Mouse (Mus musculus) hindbrain, embryonic 12.5 days (tissue): ENCODE results near the gene Plxna1. TPM values are rescaled to one million over a fixed set of nuclear protein-coding genes. Genes with fewer than 3 reads are reported as not detected.

Source experiments
- ATAC-seq: fragments of 200-750 bp; cut with Nextera tagmentation; 2 replicates; pipeline ENCODE4 v1.8.0; 2017; ENCODE audit warnings: moderate TSS enrichment; ENCODE audit not compliant: low FRiP score
- H3K27ac ChIP-seq: fragments of 300-500 bp; sonication (generic); 2 replicates; pipeline ENCODE4 v1.5.1; 2016; ENCODE audit warnings: mild to moderate bottlenecking
- H3K27me3 ChIP-seq: fragments of 300-500 bp; sonication (generic); 2 replicates; pipeline ENCODE4 v1.6.1; 2016; ENCODE audit warnings: mild to moderate bottlenecking
- H3K36me3 ChIP-seq: fragments of 300-500 bp; sonication (generic); 2 replicates; pipeline ENCODE4 v1.6.1; 2016; ENCODE audit warnings: mild to moderate bottlenecking
- H3K4me1 ChIP-seq: fragments of 300-500 bp; sonication (generic); 2 replicates; pipeline ENCODE4 v1.6.1; 2016
- H3K4me2 ChIP-seq: fragments of 300-500 bp; sonication (generic); replicated peaks from 2 replicates; pipeline ENCODE4 v1.6.1; 2016; ENCODE audit warnings: mild to moderate bottlenecking
- H3K4me3 ChIP-seq: fragments of 300-500 bp; sonication (generic); 2 replicates; pipeline ENCODE4 v1.5.1; 2016; ENCODE audit warnings: mild to moderate bottlenecking
- H3K9ac ChIP-seq: fragments of 300-500 bp; sonication (generic); 2 replicates; pipeline ENCODE4 v1.6.1; 2016; ENCODE audit warnings: mild to moderate bottlenecking, moderate library complexity
- H3K9me3 ChIP-seq: fragments of 300-500 bp; sonication (generic); replicated peaks from 2 replicates; pipeline ENCODE4 v1.6.1; 2016; ENCODE audit warnings: mild to moderate bottlenecking
- WGBS: fragments of 180-500 bp; shearing (Covaris S2); methylation state at CpG from one replicate; pipeline ENCODE4 v1.1.7; 2016; 5-methylcytosine and 5-hydroxymethylcytosine counted together
- polyA plus RNA-seq: library from polyadenylated mRNA; unstranded; fragments of >200 nt; fragmentation: Nextera tagmentation; extraction: Ambion mirVana; gene quantifications from 2 replicates; pipeline ENCODE4 v1.2.1, GENCODE M21; 2016

Plxna1 gene
- polyA plus RNA-seq, 1 experiment from 2014 or later = 62.8 TPM

DNA sequence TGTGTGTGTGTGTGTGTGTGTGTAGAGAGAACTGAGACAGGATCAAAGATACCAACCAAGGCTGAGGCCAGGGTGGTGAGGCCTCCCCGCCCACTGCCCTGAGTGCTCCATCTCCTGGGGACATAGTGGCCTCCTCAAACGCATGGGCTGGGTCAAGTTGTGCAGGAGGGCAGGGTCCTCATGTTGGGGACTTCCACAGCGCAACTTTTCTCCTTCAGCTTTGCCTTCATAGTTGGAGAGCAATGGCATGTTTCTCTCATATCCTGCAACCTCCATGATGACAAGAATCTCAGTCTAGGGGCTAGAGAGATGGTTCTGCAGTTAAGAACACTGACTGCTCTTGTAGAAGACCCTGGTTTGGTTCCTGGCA, 76.1 kb downstream of the Plxna1 start:
- Histone ChIP-seq H3K27ac (peak overlapping the region; percentile 35; the same call in 1 of the 2 replicates), H3K9me3 (0 out of 2 replicates have a peak, but pooled peaks cover 4% of the 10 kb centered on the region), H3K9ac (no peak overlapping the region), H3K27me3 (no peaks in the 10 kb centered on the region), H3K4me3 (no peak overlapping the region), H3K4me2 (no peak overlapping the region), H3K4me1 (peaks cover 27% of the 10 kb centered on the region), H3K36me3 (no peaks in the 10 kb centered on the region)
- WGBS = 49% methylated on average over 3 of the region's 3 CpGs
- ATAC-seq = no peak

DNA sequence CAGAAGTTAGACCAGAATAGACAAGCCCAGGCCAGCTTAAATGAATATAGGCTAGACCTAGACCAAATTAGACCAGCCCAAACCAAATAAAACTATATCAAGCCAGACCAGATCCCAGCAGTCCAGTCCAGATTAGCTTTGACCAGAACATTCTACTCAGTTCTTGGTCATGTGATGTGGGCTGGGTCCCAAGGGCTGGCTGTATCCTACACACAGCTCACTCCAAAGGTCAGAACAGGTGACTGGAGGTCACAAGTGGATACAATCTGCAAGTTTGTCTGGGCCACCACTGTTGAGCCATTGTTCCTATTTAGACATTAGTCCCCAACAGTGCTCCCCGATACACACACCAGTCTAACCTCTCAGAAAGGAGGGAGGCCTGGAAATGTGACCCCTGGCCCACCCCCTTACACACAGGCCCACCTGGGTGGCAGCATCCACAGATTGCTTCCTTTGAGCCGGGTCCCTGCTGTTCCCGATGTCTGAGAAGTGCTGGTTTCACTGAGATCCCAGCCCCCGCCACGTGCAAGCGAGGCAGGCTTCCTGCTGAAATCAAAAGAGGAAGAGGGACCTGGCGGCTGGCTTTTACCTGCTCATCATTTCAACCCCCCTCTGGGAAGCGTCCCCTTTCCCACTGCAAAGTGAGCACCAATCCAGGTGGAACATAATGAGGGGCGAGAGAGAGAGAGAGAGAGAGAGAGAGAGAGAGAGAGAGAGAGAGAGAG, 76.7 kb downstream of the Plxna1 start:
- peaks cover 27% of the 10 kb centered on the region for H3K4me1 ChIP-seq

DNA sequence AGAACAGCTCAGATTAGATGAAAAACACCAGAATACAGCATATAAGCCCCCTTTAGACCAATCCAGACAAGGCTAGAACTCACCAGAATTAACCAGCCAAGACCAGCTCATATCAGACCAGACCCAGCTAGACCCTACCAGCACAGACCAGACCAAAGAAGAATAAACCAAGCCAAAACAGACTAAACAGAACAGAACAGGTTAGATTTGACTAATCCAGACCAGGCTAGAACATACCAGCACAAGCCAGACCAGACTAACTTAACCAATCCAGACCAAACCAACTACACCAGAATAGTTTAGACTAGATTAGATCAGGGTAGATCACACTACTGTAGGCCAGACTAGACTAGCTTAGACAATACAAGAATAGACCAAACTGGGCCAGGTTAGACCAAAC, 77.3 kb downstream of the Plxna1 start:
- Histone ChIP-seq H3K27ac (no peak overlapping the region), H3K9ac (no peak overlapping the region), H3K27me3 (no peaks in the 10 kb centered on the region), H3K4me3 (no peak overlapping the region), H3K9me3 (0 out of 2 replicates have a peak, but pooled peaks cover 4% of the 10 kb centered on the region), H3K4me2 (no peak overlapping the region), H3K4me1 (peaks cover 27% of the 10 kb centered on the region), H3K36me3 (no peaks in the 10 kb centered on the region)
- no peak for ATAC-seq

More for the DNA sequence above, 76.7 kb downstream of the Plxna1 start:
- no peak for ATAC-seq
- H3K4me3 ChIP-seq = no peak overlapping the region
- 48% methylated on average over 9 of the region's 9 CpGs for WGBS
- H3K36me3 ChIP-seq = no peaks in the 10 kb centered on the region
- H3K9me3 ChIP-seq = 0 out of 2 replicates have a peak, but pooled peaks cover 4% of the 10 kb centered on the region
- no peak overlapping the region for H3K4me2 ChIP-seq
- peak overlapping the region; percentile 35; the same call in 1 of the 2 replicates for H3K27ac ChIP-seq
- H3K27me3 ChIP-seq = no peaks in the 10 kb centered on the region
- no peak overlapping the region for H3K9ac ChIP-seq

DNA sequence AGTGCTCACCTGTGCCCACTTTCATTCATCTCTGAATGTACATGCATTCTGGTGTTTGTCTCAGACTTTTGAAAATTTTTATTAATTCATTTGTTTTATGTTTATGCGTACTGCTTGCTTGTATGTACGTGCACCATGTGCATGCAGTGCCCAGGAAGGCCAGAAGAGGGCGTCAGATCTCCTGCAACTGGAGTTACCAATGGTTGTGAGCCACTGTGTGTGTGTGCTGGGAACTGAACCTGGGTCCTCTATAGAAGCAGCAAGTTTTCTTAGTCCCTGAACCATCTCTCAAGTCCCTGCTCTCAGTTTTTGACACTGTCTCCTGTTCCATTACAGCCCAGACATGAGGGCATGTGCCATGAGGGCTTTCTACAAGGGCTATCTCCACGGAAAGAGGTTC, 79.3 kb downstream of the Plxna1 start:
- peaks cover 27% of the 10 kb centered on the region for H3K4me1 ChIP-seq
- H3K9me3 ChIP-seq = 0 out of 2 replicates have a peak, but pooled peaks cover 4% of the 10 kb centered on the region
- H3K36me3 ChIP-seq = no peaks in the 10 kb centered on the region
- WGBS = 93% methylated on average over 4 of the region's 4 CpGs
- no peak overlapping the region for H3K9ac ChIP-seq
- H3K4me2 ChIP-seq = no peak overlapping the region
- no peak for ATAC-seq
- no peak overlapping the region for H3K27ac ChIP-seq
- H3K4me3 ChIP-seq = no peak overlapping the region
- no peaks in the 10 kb centered on the region for H3K27me3 ChIP-seq

DNA sequence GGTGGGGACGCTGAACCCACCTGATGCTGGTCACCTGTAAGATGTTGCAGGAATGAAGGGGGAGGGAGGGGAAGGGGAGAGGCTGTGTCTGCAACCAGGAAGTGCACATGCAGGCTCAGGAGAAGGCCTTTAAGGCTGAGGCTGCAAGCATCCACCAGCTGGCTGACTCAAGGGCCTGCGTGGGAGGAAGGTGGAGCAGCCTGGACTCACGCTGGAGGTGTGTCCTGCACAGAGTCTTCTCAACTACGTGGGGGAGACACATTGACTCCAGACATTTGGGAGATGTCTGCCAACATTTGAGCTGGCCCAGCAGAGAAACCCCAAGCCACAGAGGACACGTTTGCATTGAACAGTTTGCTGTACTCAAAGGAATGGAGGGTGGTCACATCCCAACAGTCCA, 79.8 kb downstream of the Plxna1 start:
- no peak overlapping the region for H3K4me3 ChIP-seq
- H3K4me1 ChIP-seq = peaks cover 27% of the 10 kb centered on the region
- no peak overlapping the region for H3K9ac ChIP-seq
- H3K9me3 ChIP-seq = 0 out of 2 replicates have a peak, but pooled peaks cover 4% of the 10 kb centered on the region
- no peak overlapping the region for H3K4me2 ChIP-seq
- ATAC-seq = no peak
- H3K27ac ChIP-seq = no peak overlapping the region
- H3K36me3 ChIP-seq = no peaks in the 10 kb centered on the region
- H3K27me3 ChIP-seq = no peaks in the 10 kb centered on the region
- 58% methylated on average over 5 of the region's 5 CpGs for WGBS

DNA sequence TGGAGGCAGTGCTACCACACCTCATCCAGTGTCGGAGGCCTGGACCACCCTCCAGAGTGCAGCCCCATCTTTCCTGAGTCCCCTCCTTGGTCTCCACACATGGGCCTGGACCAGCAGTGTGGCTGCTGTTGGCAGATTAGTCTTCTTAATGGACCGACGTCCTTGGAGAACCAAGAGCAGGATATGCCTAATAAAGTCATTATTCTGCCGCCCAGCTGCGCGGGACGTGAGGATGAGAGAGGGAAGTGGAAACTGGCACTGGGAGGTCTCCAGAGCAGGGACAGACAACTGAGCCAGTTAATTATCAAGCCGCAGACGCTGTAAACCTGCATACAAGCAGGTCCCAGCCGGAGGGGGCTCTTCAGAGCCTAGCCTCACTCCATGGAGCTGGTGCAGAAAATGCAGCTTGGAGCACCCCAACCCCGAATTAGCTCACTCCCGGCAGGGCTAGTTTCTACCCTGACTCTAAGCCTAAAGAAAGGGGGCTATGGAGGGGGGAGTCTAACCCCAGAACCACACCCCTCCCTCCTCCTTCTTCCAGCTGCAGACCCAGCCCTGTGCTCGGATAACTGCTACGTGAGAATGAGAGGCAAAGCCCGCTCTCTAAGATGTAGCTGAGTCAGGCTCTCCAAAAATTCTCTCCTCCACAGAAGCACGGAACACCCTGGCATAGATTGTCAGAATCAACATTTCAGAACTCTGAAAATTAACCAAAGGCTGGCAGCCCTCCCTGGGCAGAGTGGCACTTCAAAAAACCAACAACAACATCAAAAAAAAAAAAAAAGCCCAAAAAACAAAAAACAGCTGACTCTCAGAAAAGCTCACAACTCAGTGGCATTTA, 80.7 kb downstream of the Plxna1 start:
- Histone ChIP-seq H3K4me2 (peak overlapping the region; percentile 30; the same call in 1 of the 2 replicates), H3K36me3 (no peaks in the 10 kb centered on the region), H3K27ac (peak overlapping the region; percentile 67), H3K27me3 (no peaks in the 10 kb centered on the region), H3K9ac (no peak overlapping the region), H3K4me3 (no peak overlapping the region), H3K4me1 (peaks cover 22% of the 10 kb centered on the region), H3K9me3 (0 out of 2 replicates have a peak, but pooled peaks cover 4% of the 10 kb centered on the region)
- WGBS = 19% methylated on average over 16 of the region's 16 CpGs
- peak; percentile 74 for ATAC-seq

DNA sequence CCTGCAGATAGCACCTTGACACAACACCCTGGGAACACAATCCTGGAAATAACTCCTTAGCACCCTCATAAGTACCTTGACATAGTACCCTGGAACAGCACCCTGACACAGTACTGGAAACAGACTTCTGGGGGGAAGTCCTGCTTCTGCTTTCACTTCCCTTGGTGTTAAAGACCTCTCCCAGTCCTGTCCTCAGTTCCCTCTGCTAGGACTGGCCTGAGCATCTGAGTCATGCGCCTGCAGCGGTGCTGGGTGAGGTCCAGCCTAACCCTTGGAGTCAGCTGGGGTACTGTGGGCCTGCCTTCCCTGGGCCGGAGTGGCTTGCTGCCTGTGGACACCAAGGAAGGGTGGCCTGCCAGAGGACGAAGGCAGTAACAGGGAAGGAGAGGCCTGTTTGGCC, 81.9 kb downstream of the Plxna1 start:
- no peak overlapping the region for H3K27ac ChIP-seq
- no peak overlapping the region for H3K4me2 ChIP-seq
- H3K36me3 ChIP-seq = no peaks in the 10 kb centered on the region
- no peaks in the 10 kb centered on the region for H3K27me3 ChIP-seq
- peaks cover 12% of the 10 kb centered on the region for H3K4me1 ChIP-seq
- 0 out of 2 replicates have a peak, but pooled peaks cover 4% of the 10 kb centered on the region for H3K9me3 ChIP-seq
- WGBS = 87% methylated on average over 4 of the region's 4 CpGs
- ATAC-seq = no peak
- no peak overlapping the region for H3K4me3 ChIP-seq
- H3K9ac ChIP-seq = no peak overlapping the region

DNA sequence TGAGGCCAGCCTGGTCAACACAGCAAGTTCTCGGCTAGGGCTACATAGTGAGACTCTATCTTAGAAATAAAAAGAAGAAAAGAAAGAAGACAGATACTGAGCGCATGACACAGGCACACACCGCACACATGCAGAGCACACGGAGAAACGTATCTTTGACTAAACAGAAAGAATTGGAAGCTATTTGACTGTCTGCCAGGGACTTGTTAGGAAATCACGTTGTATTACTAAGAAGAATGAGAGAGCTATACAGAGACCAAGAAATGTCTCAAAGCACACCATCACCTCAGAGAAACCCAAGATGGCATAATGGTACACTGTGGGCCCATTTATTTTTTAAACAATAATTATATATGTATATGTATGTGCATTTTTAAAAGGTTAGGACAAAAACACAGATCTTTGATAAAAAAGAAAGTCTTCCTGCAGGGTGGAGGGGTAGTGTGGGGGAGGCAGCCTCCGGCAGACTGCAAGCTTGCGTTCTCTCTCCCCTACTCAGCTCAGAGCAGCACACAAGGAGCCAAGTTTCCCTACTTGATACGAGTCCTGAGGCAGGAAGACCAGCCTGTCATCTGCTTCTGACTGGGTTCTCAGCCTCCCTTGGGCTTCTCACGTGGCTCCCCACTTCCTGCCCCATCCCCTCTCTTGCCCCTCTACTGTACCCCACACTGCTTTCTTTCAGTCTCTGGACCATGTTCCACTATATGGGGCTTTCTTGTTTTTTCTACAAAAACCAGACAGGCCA, 90.5 kb downstream of the Plxna1 start:
- WGBS = 74% methylated on average over 10 of the region's 10 CpGs
- Histone ChIP-seq H3K27me3 (no peaks in the 10 kb centered on the region), H3K4me1 (no peaks in the 10 kb centered on the region), H3K9ac (no peak overlapping the region), H3K27ac (peak overlapping the region; percentile 17; the same call in 1 of the 2 replicates), H3K9me3 (no peaks in the 10 kb centered on the region), H3K4me2 (no peak overlapping the region), H3K4me3 (no peak overlapping the region), H3K36me3 (no peaks in the 10 kb centered on the region)
- no peak for ATAC-seq

DNA sequence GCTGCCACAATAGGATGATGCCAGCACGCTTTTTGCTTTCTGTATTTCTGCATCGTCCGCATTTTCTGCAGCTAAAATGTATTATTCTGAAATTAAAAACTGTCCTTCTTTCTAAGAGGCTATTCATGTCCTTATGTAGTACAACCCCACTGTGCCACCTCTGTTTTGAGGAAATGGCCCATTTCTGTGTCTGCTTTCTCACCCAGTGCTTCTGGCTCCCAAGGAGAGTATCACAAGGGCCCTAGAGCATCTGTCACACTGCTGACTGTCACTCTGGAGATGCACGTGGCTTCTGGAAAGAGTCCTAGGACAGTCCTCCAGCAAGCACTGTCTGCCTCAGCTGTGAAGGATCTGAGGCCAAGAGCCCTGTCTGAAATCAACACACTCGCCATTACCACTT, 95.2 kb downstream of the Plxna1 start:
- Histone ChIP-seq H3K4me3 (no peak overlapping the region), H3K9me3 (no peaks in the 10 kb centered on the region), H3K9ac (no peak overlapping the region), H3K36me3 (no peaks in the 10 kb centered on the region), H3K4me2 (no peak overlapping the region), H3K4me1 (no peaks in the 10 kb centered on the region), H3K27me3 (no peaks in the 10 kb centered on the region), H3K27ac (no peak overlapping the region)
- WGBS = 82% methylated on average over 5 of the region's 5 CpGs
- ATAC-seq = no peak

Other genes with a start within 250 kb of the Plxna1 start
- 73.1 and 82.4 TPM in 2 replicates for gene Chchd6, start 233.0 kb upstream of the Plxna1 start, polyA plus RNA-seq